Mouse (Mus musculus): ENCODE measurements around the gene Foxd1. TPM values are rescaled to one million over a fixed set of nuclear protein-coding genes. Genes with fewer than 3 reads are reported as not detected.

The Foxd1 gene
- polyA plus RNA-seq, 1 experiment: not detected

- no peak for TF ChIP-seq GATA1 (IDR thresholded peaks at IDR 0.05; ENCODE audit: low read length)
- no peak for TF ChIP-seq TAL1 (IDR thresholded peaks at IDR 0.05; ENCODE audit: low read length)
- Histone ChIP-seq H3K9me3 (ENCODE audit: control insufficient read depth, low read length) (peaks cover 3% of the 10 kb centered on the region; the same call in 1 of the 2 replicates), H3K4me3 (replicated peaks) (no peak overlapping the region), H3K4me1 (ENCODE audit: control insufficient read depth) (peaks cover 4% of the 10 kb centered on the region), H3K27me3 (ENCODE audit: control insufficient read depth) (peaks cover 79% of the 10 kb centered on the region), H3K36me3 (ENCODE audit: control insufficient read depth) (no peaks in the 10 kb centered on the region)
These were observed 2.5 kb upstream of the Foxd1 start for GRCm38 (mm10) chr13:98351527-98351926.

GRCm38 (mm10) chr13:98352381-98352975 is 1.6 kb upstream of the Foxd1 start:
- Histone ChIP-seq H3K36me3 (ENCODE audit: control insufficient read depth) (no peaks in the 10 kb centered on the region), H3K9me3 (ENCODE audit: control insufficient read depth, low read length) (peaks cover 3% of the 10 kb centered on the region; the same call in 1 of the 2 replicates), H3K4me3 (replicated peaks) (no peak overlapping the region), H3K4me1 (ENCODE audit: control insufficient read depth) (peaks cover 4% of the 10 kb centered on the region), H3K27me3 (ENCODE audit: control insufficient read depth) (peaks cover 85% of the 10 kb centered on the region)
- TF ChIP-seq TAL1 (IDR thresholded peaks at IDR 0.05; ENCODE audit: low read length): no peak
- TF ChIP-seq GATA1 (IDR thresholded peaks at IDR 0.05; ENCODE audit: low read length): no peak

- no peak for TF ChIP-seq TAL1 (IDR thresholded peaks at IDR 0.05; ENCODE audit: low read length)
- TF ChIP-seq GATA1 (IDR thresholded peaks at IDR 0.05; ENCODE audit: low read length): no peak
- H3K4me3 ChIP-seq (replicated peaks): no peak overlapping the region
- no peaks in the 10 kb centered on the region for H3K36me3 ChIP-seq (ENCODE audit: control insufficient read depth)
- peaks cover 5% of the 10 kb centered on the region; the same call in 1 of the 2 replicates for H3K9me3 ChIP-seq (ENCODE audit: control insufficient read depth, low read length)
- H3K27me3 ChIP-seq (ENCODE audit: control insufficient read depth): peaks cover 97% of the 10 kb centered on the region
- H3K4me1 ChIP-seq (ENCODE audit: control insufficient read depth): peaks cover 4% of the 10 kb centered on the region
These were observed 343 bp upstream of the Foxd1 start for GRCm38 (mm10) chr13:98353709-98354089.

GRCm38 (mm10) chr13:98354871-98355558 is 973 bp downstream of the Foxd1 start:
- Histone ChIP-seq H3K9me3 (ENCODE audit: control insufficient read depth, low read length) (peaks cover 5% of the 10 kb centered on the region; the same call in 1 of the 2 replicates), H3K36me3 (ENCODE audit: control insufficient read depth) (no peaks in the 10 kb centered on the region), H3K4me3 (replicated peaks) (no peak overlapping the region), H3K4me1 (ENCODE audit: control insufficient read depth) (peaks cover 4% of the 10 kb centered on the region), H3K27me3 (ENCODE audit: control insufficient read depth) (peaks cover 100% of the 10 kb centered on the region)
- TF ChIP-seq GATA1 (IDR thresholded peaks at IDR 0.05; ENCODE audit: low read length) (no peak), TAL1 (IDR thresholded peaks at IDR 0.05; ENCODE audit: low read length) (no peak)

GRCm38 (mm10) chr13:98355559-98356111 is 1.6 kb downstream of the Foxd1 start:
- peaks cover 5% of the 10 kb centered on the region; the same call in 1 of the 2 replicates for H3K9me3 ChIP-seq (ENCODE audit: control insufficient read depth, low read length)
- TF ChIP-seq GATA1 (IDR thresholded peaks at IDR 0.05; ENCODE audit: low read length): no peak
- no peak for TF ChIP-seq TAL1 (IDR thresholded peaks at IDR 0.05; ENCODE audit: low read length)
- peaks cover 100% of the 10 kb centered on the region for H3K27me3 ChIP-seq (ENCODE audit: control insufficient read depth)
- peaks cover 4% of the 10 kb centered on the region for H3K4me1 ChIP-seq (ENCODE audit: control insufficient read depth)
- no peak overlapping the region for H3K4me3 ChIP-seq (replicated peaks)
- no peaks in the 10 kb centered on the region for H3K36me3 ChIP-seq (ENCODE audit: control insufficient read depth)

DNA sequence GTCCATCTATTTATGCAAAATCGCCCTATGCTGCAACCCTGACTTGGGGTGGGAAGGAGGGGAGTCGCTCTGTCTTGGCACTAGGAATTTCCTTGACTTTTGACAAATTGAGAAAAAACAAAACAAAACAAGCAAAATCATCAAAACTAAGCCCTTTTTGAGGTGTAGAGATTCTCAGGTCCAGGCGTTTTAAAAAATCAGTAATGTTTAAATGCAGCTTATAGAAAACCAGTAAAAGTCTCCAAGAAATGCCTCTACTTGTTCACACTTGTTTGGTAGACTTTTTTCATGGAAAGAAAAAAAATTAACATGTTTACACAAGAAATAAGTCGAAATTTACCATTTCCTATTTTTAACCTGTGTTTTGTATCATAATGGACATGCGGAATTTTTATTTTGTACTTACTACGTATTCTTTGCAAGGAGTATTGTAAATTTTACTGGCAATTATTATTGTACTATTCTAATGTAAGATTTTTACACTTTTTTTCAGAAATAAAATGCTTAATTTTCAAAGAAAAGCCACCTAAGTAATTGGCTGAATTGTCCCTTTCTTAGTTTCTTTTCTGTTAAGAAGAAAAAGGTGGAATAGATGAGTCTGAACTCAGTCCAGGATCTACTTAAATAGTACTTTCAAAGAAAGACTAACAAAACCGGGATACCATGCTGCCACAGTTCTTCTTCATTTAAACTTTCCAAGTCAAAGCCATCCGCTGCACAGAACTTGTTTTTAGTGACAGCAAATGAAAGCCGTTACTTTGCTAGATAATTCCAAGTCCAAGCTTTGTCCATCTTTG is 2.3 kb downstream of the Foxd1 start:
- Histone ChIP-seq H3K9me3 (ENCODE audit: control insufficient read depth, low read length) (peaks cover 5% of the 10 kb centered on the region; the same call in 1 of the 2 replicates), H3K36me3 (ENCODE audit: control insufficient read depth) (no peaks in the 10 kb centered on the region), H3K27me3 (ENCODE audit: control insufficient read depth) (peaks cover 100% of the 10 kb centered on the region), H3K4me3 (replicated peaks) (no peak overlapping the region), H3K4me1 (ENCODE audit: control insufficient read depth) (peaks cover 4% of the 10 kb centered on the region)
- TF ChIP-seq TAL1 (IDR thresholded peaks at IDR 0.05; ENCODE audit: low read length): no peak
- no peak for TF ChIP-seq GATA1 (IDR thresholded peaks at IDR 0.05; ENCODE audit: low read length)

DNA sequence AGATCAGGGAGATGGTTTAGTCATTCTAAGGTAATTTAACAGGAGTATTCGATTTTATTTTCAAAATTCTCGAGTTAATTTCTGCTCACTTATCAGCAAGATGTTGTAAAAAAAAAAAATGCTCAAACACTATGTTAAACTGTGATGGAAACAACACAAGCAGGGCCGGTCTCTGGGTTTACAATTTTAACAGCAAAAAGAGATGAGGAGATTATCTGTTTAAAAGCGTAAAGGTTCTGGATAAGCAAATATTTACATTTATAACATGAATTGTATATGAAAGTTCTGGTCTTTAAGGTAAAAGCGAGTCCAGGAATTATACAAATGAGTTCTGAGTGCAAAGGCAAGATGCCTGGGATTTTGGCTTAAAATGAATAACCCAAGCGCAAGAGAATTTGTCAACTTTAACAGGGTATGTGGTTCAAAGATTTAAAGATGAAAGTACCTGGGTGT is 3.0 kb downstream of the Foxd1 start:
- no peak overlapping the region for H3K4me3 ChIP-seq (replicated peaks)
- peaks cover 4% of the 10 kb centered on the region for H3K4me1 ChIP-seq (ENCODE audit: control insufficient read depth)
- no peaks in the 10 kb centered on the region for H3K36me3 ChIP-seq (ENCODE audit: control insufficient read depth)
- H3K9me3 ChIP-seq (ENCODE audit: control insufficient read depth, low read length): peaks cover 5% of the 10 kb centered on the region; the same call in 1 of the 2 replicates
- TF ChIP-seq TAL1 (IDR thresholded peaks at IDR 0.05; ENCODE audit: low read length): no peak
- no peak for TF ChIP-seq GATA1 (IDR thresholded peaks at IDR 0.05; ENCODE audit: low read length)
- H3K27me3 ChIP-seq (ENCODE audit: control insufficient read depth): peaks cover 98% of the 10 kb centered on the region

- Histone ChIP-seq H3K36me3 (ENCODE audit: control insufficient read depth) (no peaks in the 10 kb centered on the region), H3K4me3 (replicated peaks) (no peak overlapping the region), H3K27me3 (ENCODE audit: control insufficient read depth) (peaks cover 98% of the 10 kb centered on the region), H3K4me1 (ENCODE audit: control insufficient read depth) (peaks cover 4% of the 10 kb centered on the region), H3K9me3 (ENCODE audit: control insufficient read depth, low read length) (peaks cover 5% of the 10 kb centered on the region; the same call in 1 of the 2 replicates)
- TF ChIP-seq GATA1 (IDR thresholded peaks at IDR 0.05; ENCODE audit: low read length) (no peak), TAL1 (IDR thresholded peaks at IDR 0.05; ENCODE audit: low read length) (no peak)
These were observed 3.7 kb downstream of the Foxd1 start for GRCm38 (mm10) chr13:98357433-98358423.

Measured in erythroblast, embryonic 14.5 days (primary cell).